Mouse (Mus musculus): Measurements from ENCODE around the gene Tbc1d16. TPM values are rescaled to one million over a fixed set of nuclear protein-coding genes. Genes with fewer than 3 reads are reported as not detected.
A peak's percentile ranks its signal among the peaks of the same experiment; 100 is the strongest.
"Not testable (repeated sequence)": the region's sequence is repeated elsewhere in the genome, so short reads cannot be mapped to it uniquely, and the experiment has no call there.

Gene Tbc1d16
- polyA plus RNA-seq, 1 experiment: 5.0 TPM

GRCm38 (mm10) chr11:119111345-119111744 is 117.0 kb downstream of the Tbc1d16 start:
- WGBS: 22% methylated on average over 7 of the region's 7 CpGs
- H3K4me1 ChIP-seq (ENCODE audit: control insufficient read depth, insufficient read depth, insufficient read length, low read length): peaks cover 3% of the 10 kb centered on the region
- no peaks in the 10 kb centered on the region for H3K36me3 ChIP-seq (ENCODE audit: control insufficient read depth, insufficient read depth, low read length)

GRCm38 (mm10) chr11:119109415-119110071 is 118.8 kb downstream of the Tbc1d16 start:
- H3K27me3 ChIP-seq (ENCODE audit: control insufficient read depth, insufficient read depth, low read length): no peaks in the 10 kb centered on the region
- no peak overlapping the region for H3K4me3 ChIP-seq (ENCODE audit: low read depth, low read length)
- no peak for TF ChIP-seq CTCF (IDR thresholded peaks at IDR 0.05; ENCODE audit: extremely low read depth, insufficient read length, insufficient replicate concordance, low read depth, low read length)
- TF ChIP-seq POLR2A (IDR thresholded peaks at IDR 0.05; ENCODE audit: low read depth, low read length): no peak
- H3K36me3 ChIP-seq (ENCODE audit: control insufficient read depth, insufficient read depth, low read length): no peaks in the 10 kb centered on the region
- peaks cover 12% of the 10 kb centered on the region for H3K4me1 ChIP-seq (ENCODE audit: control insufficient read depth, insufficient read depth, insufficient read length, low read length)
- WGBS: 52% methylated on average over 9 of the region's 9 CpGs
- no peak overlapping the region for H3K27ac ChIP-seq (ENCODE audit: insufficient read depth, low read depth, low read length)

More at GRCm38 (mm10) chr11:119111345-119111744, 117.0 kb downstream of the Tbc1d16 start:
- Histone ChIP-seq H3K4me3 (ENCODE audit: low read depth, low read length) (no peak overlapping the region), H3K27me3 (ENCODE audit: control insufficient read depth, insufficient read depth, low read length) (no peaks in the 10 kb centered on the region), H3K27ac (ENCODE audit: insufficient read depth, low read depth, low read length) (no peak overlapping the region)
- TF ChIP-seq CTCF (IDR thresholded peaks at IDR 0.05; ENCODE audit: extremely low read depth, insufficient read length, insufficient replicate concordance, low read depth, low read length) (no peak), POLR2A (IDR thresholded peaks at IDR 0.05; ENCODE audit: low read depth, low read length) (no peak)

- Histone ChIP-seq H3K36me3 (ENCODE audit: control insufficient read depth, insufficient read depth, low read length) (no peaks in the 10 kb centered on the region), H3K27ac (ENCODE audit: insufficient read depth, low read depth, low read length) (no peak overlapping the region), H3K4me1 (ENCODE audit: control insufficient read depth, insufficient read depth, insufficient read length, low read length) (peaks cover 14% of the 10 kb centered on the region), H3K4me3 (ENCODE audit: low read depth, low read length) (no peak overlapping the region), H3K27me3 (ENCODE audit: control insufficient read depth, insufficient read depth, low read length) (no peaks in the 10 kb centered on the region)
- TF ChIP-seq CTCF (IDR thresholded peaks at IDR 0.05; ENCODE audit: extremely low read depth, insufficient read length, insufficient replicate concordance, low read depth, low read length) (no peak), POLR2A (IDR thresholded peaks at IDR 0.05; ENCODE audit: low read depth, low read length) (no peak)
- 79% methylated on average over 10 of the region's 10 CpGs for WGBS
Observed at GRCm38 (mm10) chr11:119108573-119109263, 119.6 kb downstream of the Tbc1d16 start.

GRCm38 (mm10) chr11:119106289-119106688 is 122.0 kb downstream of the Tbc1d16 start:
- H3K27ac ChIP-seq (ENCODE audit: insufficient read depth, low read depth, low read length): peak overlapping the region; percentile 71
- TF ChIP-seq CTCF (IDR thresholded peaks at IDR 0.05; ENCODE audit: extremely low read depth, insufficient read length, insufficient replicate concordance, low read depth, low read length): no peak
- TF ChIP-seq POLR2A (IDR thresholded peaks at IDR 0.05; ENCODE audit: low read depth, low read length): no peak
- 12% methylated on average over 6 of the region's 6 CpGs for WGBS
- H3K27me3 ChIP-seq (ENCODE audit: control insufficient read depth, insufficient read depth, low read length): no peaks in the 10 kb centered on the region
- H3K36me3 ChIP-seq (ENCODE audit: control insufficient read depth, insufficient read depth, low read length): no peaks in the 10 kb centered on the region
- no peak overlapping the region for H3K4me3 ChIP-seq (ENCODE audit: low read depth, low read length)
- H3K4me1 ChIP-seq (ENCODE audit: control insufficient read depth, insufficient read depth, insufficient read length, low read length): peaks cover 19% of the 10 kb centered on the region

- Histone ChIP-seq H3K4me3 (ENCODE audit: low read depth, low read length) (no peak overlapping the region), H3K4me1 (ENCODE audit: control insufficient read depth, insufficient read depth, insufficient read length, low read length) (peaks cover 19% of the 10 kb centered on the region), H3K36me3 (ENCODE audit: control insufficient read depth, insufficient read depth, low read length) (no peaks in the 10 kb centered on the region), H3K27ac (ENCODE audit: insufficient read depth, low read depth, low read length) (peak overlapping the region; percentile 71), H3K27me3 (ENCODE audit: control insufficient read depth, insufficient read depth, low read length) (no peaks in the 10 kb centered on the region)
- no peak for TF ChIP-seq POLR2A (IDR thresholded peaks at IDR 0.05; ENCODE audit: low read depth, low read length)
- no peak for TF ChIP-seq CTCF (IDR thresholded peaks at IDR 0.05; ENCODE audit: extremely low read depth, insufficient read length, insufficient replicate concordance, low read depth, low read length)
- 16% methylated on average over 8 of the region's 8 CpGs for WGBS
Observed at GRCm38 (mm10) chr11:119105748-119106147, 122.6 kb downstream of the Tbc1d16 start.

GRCm38 (mm10) chr11:119105071-119105609 is 123.2 kb downstream of the Tbc1d16 start:
- Histone ChIP-seq H3K27ac (ENCODE audit: insufficient read depth, low read depth, low read length) (peak overlapping the region; percentile 71; the same call in 1 of the 2 replicates), H3K4me3 (ENCODE audit: low read depth, low read length) (no peak overlapping the region), H3K4me1 (ENCODE audit: control insufficient read depth, insufficient read depth, insufficient read length, low read length) (peaks cover 19% of the 10 kb centered on the region), H3K36me3 (ENCODE audit: control insufficient read depth, insufficient read depth, low read length) (no peaks in the 10 kb centered on the region), H3K27me3 (ENCODE audit: control insufficient read depth, insufficient read depth, low read length) (no peaks in the 10 kb centered on the region)
- no peak for TF ChIP-seq CTCF (IDR thresholded peaks at IDR 0.05; ENCODE audit: extremely low read depth, insufficient read length, insufficient replicate concordance, low read depth, low read length)
- no peak for TF ChIP-seq POLR2A (IDR thresholded peaks at IDR 0.05; ENCODE audit: low read depth, low read length)
- WGBS: 32% methylated on average over 7 of the region's 7 CpGs

- WGBS: 80% methylated on average over 3 of the region's 3 CpGs
- no peak overlapping the region for H3K27ac ChIP-seq (ENCODE audit: insufficient read depth, low read depth, low read length)
- TF ChIP-seq POLR2A (IDR thresholded peaks at IDR 0.05; ENCODE audit: low read depth, low read length) (no peak), CTCF (IDR thresholded peaks at IDR 0.05; ENCODE audit: extremely low read depth, insufficient read length, insufficient replicate concordance, low read depth, low read length) (no peak)
- H3K4me1 ChIP-seq (ENCODE audit: control insufficient read depth, insufficient read depth, insufficient read length, low read length): peaks cover 19% of the 10 kb centered on the region
- H3K36me3 ChIP-seq (ENCODE audit: control insufficient read depth, insufficient read depth, low read length): no peaks in the 10 kb centered on the region
- H3K27me3 ChIP-seq (ENCODE audit: control insufficient read depth, insufficient read depth, low read length): no peaks in the 10 kb centered on the region
- H3K4me3 ChIP-seq (ENCODE audit: low read depth, low read length): no peak overlapping the region
Observed at GRCm38 (mm10) chr11:119103991-119104390, 124.3 kb downstream of the Tbc1d16 start.

- H3K4me1 ChIP-seq (ENCODE audit: control insufficient read depth, insufficient read depth, insufficient read length, low read length); H3K27me3 ChIP-seq (ENCODE audit: control insufficient read depth, insufficient read depth, low read length); H3K27ac ChIP-seq (ENCODE audit: insufficient read depth, low read depth, low read length); H3K4me3 ChIP-seq (ENCODE audit: low read depth, low read length); H3K36me3 ChIP-seq (ENCODE audit: control insufficient read depth, insufficient read depth, low read length): not testable (repeated sequence)
- WGBS: 63% methylated on average over 4 of the region's 4 CpGs
Observed at GRCm38 (mm10) chr11:119100355-119100754, 127.9 kb downstream of the Tbc1d16 start.

Measured in small intestine, adult 2 months (tissue).